Mouse (Mus musculus) adrenal gland, postnatal 10 days (tissue): ENCODE results near the gene Haus5. TPM values are rescaled to one million over a fixed set of nuclear protein-coding genes. Genes with fewer than 3 reads are reported as not detected.

Experiments used
- DNase-seq: peaks from one replicate; pipeline ENCODE4 v3.0.0; 2021; ENCODE audit warnings: mixed read lengths
- long read RNA-seq, 2 experiments: library from polyadenylated mRNA; stranded (forward); transcript quantifications; one replicate each; pipeline ENCODE4 v2.0.0; 2021
- total RNA-seq, 2 experiments: library from RNA; stranded (reverse); gene quantifications; 2 replicates each; pipeline ENCODE4 v1.2.3; 2021

Haus5 gene
- 10 to 100 TPM; 10.5 to 12.4 TPM for total RNA-seq
- long read RNA-seq, experiment 1, transcript Haus5-201 (19 exons, 2,187 nt): major isoform, 15 of 30 reads
- long read RNA-seq, experiment 1, partial matches to known transcripts: 6 of 30 reads
- long read RNA-seq, experiment 1, other reads (novel, unspliced or antisense): 9 of 30 reads
- long read RNA-seq, experiment 2, partial matches to known transcripts: 3 of 13 reads
- long read RNA-seq, experiment 2, other reads (novel, unspliced or antisense): 6 of 13 reads

DNA sequence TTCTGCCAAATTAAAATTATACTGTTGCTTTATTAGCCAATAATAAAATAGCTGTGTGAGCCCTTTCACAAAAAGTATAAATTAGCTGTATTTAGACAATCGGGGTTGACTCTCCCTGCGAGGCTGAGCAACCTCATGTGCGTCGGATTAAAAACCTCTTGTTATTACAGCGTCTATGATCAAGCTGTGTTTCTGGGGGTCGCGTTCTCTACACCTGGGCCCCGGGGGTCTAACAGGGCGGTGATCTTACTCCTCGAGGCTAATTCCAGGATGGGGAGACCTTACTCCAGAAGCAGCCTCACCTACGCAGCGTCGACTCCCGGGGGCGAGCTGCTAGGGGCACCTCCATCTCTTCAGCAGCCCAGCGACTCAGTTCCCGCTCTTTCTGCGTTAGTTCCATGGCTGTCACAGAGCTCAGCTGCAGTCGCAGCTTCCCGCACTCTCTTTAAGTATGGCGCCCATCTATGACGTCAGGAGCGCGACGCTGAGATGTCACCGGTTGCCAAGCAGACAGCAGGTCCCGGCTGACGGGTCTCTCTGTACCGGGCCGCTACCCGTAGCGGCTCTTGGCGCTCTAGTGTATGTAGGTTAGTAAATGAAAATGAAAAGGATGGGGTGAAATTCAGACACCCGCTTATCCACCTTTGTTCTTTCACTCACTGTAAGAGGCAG is at the start of gene Haus5:
Haus5 (minus strand) TSS at position 466 of the 672 bp plus-strand sequence.
- DNase-seq: peak; percentile 95

DNA sequence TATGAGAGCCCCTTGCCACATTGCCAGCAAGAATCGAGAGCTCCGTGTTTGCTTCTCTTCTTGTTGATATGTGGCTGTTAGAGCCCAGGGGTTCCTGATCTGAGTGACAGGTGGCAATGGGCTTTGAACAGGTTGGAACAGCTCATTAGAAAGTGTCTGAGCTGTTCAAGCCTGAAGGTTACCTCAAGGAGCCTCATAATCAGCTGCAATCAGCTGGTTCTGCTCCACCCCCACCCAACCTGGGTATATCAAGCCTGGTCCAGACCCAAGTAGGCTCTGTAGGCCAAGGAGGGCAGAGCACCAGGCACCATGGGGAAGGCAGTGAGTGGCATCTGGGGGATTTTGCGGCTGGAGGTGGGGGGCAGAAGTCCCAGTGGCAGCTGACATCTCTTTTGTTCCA is 47.1 kb upstream of the Haus5 start, which contains the start of gene Atp4a:
Atp4a (plus strand) TSS at position 268 of the 400 bp plus-strand sequence.
- no peak for DNase-seq

DNA sequence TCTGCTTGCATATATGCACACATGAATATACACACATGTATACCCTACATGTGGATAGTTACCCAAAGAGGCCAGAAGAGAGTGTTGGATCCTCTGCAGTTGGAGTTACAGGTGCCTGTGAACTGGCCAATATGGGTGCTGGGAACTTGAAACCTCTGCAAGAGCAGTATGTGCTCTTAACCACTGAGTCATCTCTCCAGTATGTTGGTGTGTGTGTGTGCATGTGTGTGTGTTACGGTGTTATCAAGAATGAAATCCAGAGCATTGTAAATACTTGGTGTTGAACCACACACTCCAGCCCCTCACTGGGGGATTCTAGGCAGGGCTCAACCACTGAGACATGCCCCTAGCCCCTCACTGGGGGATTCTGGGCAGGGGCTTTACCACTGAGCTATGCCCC is 42.6 kb upstream of the Haus5 start:
- no peak for DNase-seq

DNA sequence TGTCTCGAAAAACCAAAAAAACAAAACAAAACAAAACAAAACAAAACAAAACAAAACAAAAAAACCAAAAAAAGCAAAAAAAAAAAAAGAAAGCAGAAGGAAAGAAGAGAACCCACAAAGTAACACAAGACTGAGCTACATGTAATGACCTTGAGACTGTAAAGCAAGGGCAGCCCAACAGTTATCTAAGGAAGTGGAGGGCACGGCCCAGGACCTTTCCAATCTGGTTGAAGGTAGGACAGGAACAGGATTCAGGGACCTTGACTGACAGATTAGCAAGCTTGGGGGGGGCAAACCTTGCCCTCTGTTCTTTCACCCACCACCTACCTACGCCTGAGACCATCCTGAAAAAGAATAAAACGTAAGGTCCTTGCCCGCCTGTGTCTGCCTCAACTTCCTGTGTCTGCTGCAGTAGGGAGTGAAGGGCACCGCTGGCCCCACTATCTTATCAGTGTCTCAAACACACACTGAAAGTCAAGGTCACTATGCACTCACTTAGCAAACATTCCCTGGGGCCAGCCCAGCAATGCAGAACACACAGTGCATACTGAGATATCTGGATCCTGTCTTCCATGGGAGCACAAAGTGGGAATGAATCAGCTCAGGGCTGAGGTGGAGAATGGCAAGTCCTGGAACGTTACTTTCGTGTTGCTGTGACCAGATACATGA is 41.6 kb upstream of the Haus5 start:
- DNase-seq: peak; percentile 62

DNA sequence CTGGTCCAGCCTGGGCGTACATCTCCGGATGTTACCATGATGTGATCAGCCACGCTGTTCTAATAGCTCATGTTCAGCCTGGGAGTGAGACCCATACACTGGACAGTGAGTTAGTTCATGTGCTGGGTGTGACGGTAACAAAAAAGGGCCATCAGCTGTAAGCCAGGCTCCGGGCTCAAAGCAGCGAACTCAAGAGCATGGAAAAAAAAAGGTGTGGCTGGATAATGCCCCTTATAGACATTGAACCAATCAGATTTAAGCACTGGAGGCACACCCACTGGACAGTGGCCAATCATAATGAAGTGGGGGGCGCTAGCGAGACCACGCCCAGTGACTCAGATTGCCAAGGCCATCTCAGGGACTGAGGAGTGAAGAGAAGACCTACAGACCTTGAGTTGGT is 33.8 kb upstream of the Haus5 start, which contains the start of gene 2200002J24Rik:
2200002J24Rik (plus strand) TSS at position 338 of the 400 bp plus-strand sequence.
- DNase-seq: peak; percentile 83

DNA sequence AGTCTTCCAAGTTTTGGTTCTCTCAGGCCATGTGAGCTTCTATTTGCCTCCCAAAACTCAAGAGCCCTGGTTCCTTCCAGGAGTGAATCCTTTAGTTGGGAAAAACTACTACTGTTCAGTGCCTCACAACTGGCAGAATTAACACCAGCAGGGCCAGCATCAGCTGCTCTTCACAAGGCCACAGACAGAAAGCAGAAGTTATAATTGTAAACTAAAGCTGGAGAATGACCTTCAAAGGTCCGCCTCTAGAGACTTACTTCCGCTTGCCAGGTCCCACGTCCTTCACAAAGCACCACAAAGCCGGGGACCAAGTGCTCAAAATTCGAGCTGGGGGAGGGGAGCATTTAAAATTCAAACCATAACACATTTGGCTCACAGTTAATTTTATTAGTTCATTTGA is 33.3 kb upstream of the Haus5 start:
- DNase-seq: peak; percentile 28

DNA sequence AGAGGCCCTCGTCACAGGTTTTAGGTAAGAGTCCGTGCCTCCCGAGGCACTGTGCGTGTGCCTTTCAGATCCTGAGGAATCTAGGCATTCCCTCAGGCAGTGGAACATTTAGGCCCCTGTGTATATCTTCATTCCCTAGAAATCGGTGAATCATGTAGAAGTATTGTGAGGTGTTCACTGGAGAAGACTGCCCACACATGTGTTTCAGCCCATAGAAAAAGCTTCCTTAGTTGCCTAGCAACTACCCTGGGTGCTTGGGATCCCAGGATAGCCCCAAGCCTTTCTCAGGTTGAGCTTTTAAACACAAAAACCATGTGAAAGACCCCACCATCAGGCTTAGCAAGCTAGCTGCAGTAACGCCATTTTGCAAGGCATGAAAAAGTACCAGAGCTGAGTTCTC is 23.5 kb upstream of the Haus5 start:
- no peak for DNase-seq

DNA sequence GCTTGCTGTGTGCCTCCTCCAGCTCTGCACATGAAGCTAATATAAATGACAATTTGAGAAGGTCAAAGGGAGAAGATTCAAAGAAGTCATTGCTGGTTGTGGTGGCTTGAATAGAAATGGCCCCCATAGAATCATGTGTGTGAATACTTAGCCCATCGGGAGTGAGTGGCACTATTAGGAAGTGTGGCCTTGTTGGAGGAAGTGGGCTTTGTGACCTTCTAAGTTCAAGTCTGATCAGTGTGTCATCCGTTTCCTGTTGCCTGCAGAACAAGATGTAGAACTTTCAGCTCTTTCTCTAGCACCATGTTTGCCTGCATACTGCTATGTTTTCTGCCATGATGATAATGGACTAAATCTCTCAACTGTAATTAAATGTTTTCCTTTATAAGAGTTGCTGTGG is 18.6 kb upstream of the Haus5 start:
- no peak for DNase-seq

DNA sequence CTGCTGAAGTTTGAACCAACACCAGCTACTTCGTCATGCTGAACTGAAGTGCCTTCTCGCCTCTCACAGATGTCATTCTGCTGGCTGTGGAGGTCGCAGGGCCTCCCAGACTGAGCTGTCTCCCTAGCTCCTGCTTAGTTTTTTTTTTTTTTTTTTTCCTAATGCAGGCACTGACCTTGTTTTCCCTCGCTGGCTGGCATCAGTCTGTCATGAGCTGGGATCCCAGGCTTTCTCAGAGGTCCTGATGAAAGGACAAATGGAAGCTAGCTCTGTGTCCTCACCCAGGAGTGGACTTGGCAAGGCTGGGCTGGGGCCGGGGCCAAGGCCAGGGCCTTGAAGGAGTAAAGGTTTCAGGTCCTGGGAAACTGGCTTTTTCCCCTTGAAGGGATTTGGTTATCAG is 17.1 kb upstream of the Haus5 start:
- peak; percentile 44 for DNase-seq

DNA sequence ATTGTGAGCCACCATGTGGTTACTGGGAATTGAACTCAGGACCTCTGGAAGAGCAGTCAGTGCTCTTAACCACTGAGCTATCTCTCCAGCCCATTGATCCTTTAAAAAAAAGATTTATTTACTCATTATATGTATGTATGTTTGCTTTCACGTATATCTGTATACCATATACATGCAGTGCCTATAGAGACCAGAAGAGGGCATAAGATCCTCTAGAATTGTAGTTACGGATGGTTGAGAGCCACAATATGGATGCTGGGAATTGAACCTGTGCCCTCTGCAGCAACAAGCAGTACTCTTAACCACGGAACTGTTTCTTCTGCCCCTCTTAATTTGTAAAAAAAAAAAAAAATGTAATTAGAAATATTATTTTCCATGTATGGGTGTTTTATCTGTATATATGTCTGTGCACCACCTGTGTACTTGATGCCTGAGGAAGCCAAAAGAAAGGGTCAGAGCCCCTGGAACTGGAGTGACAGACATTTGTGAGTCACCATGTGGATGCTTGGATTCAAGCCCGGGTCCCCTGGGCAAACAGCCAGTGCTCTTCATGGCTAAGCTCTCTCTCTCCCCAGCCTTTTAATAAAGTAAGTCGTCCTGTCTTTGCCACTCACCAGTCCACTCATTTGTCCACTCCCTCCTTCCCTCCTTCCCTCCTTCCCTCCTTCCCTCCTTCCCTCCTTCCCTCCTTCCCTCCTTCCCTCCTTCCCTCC is 13.6 kb upstream of the Haus5 start:
- DNase-seq: peak; percentile 89

DNA sequence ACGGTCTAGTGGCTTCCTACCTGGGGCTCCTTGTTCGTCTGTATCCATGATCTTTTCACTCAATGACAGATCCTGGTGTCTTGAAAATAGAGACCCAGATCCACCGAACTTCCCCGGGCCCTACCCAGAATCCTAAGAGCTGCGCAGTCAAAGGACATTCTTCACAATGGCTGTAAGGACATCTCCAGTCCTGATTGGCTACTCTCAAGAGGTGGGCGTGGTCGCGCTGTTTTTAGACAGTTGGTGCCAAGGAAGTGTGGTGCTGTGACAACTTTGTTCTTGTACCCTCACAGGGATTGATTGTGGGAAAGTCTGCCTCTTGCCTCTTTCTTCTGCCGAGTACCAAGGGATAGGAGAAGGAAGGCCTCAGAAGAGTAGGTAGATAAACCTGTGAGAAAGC is 6.7 kb upstream of the Haus5 start, which contains the start of gene Pmis2:
Pmis2 (minus strand) TSS at position 126 of the 400 bp plus-strand sequence.
- no peak for DNase-seq

DNA sequence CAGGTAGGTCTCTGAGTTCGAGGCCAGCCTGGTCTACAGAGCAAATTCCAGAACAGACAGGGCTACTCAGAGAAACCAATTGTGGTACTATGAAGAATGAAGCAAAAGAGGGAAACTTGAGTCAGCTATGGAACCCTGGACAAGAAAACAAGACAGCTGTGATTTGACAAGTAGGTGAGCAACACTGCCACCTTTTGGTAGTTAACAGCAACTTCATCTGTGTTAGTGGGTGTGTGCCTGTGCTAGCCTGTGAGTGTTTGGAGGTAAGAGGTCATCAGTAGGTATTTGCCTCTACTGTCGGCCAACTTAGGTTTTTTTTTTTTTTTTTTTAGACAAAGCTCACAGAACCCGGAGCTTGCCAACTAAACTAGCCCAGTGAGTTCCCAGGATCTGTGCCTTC is 4.4 kb upstream of the Haus5 start:
- DNase-seq: peak; percentile 9

DNA sequence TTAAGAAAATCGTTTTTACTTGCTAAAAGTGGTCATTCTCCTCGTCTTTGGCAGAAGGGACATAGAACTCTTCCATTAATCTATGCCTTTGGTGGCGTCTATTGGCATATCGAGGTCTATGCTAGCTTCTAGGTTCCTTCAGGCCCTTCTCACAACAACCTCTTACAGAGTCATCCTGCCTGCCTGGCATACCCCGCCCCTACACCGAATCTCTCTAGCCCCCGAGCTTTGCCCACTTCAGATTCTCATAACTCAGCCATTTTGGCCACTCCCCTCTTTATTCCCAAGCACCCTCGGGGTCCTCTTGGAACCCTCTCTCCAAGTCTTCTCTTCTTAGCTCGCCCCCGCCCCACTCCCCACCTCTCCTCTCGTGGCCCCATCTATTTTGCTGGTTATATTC is 527 bp upstream of the Haus5 start:
- peak; percentile 17 for DNase-seq

DNA sequence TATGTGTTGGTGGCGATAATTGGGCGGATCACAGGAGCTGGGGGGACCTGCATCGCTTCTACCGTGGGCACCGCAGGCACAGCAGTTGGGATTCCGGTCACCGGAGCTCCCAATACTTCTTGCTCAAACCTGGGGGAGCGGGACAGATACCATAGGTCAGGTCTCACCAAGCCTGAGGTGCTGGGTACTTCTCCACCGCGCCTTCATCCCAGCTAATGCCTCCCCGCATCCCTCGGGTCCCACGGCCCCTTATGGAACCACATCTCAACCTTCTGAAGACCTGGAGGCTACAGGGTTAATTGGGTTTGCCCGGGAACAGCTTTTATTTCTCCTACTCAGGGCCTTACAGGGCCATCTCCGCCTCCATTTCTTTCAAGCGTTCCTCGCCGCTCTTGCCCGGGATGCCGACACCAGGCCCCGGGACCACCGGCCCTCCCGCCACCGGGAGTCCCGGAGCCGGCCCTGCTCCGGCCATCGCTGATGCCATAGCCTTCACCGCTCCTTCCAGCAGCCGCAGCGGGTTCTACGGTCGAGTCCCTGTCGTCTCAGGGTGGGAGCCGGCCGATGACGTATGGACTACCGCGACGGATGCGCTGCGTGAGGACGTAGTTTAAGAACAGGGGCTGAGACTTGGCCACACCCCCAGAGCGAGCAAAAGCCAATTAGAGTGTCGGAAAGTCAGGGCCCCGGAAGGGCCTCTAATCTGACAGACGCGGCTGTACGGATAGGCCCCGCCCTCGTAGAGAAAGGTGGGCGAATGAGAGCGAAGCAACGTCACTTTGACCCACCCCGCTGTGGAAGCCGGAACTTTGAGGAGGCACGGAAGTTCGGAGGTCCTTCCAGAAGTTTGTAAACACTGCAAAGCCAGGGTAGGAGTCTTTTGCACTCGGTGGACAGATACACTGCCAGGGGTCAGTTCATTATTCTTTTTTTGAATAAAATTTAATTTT is 14.9 kb downstream of the Haus5 start, which contains the start of gene Rbm42:
Rbm42 (minus strand) TSS at position 727 of the 950 bp plus-strand sequence.
- DNase-seq: peak; percentile 98

DNA sequence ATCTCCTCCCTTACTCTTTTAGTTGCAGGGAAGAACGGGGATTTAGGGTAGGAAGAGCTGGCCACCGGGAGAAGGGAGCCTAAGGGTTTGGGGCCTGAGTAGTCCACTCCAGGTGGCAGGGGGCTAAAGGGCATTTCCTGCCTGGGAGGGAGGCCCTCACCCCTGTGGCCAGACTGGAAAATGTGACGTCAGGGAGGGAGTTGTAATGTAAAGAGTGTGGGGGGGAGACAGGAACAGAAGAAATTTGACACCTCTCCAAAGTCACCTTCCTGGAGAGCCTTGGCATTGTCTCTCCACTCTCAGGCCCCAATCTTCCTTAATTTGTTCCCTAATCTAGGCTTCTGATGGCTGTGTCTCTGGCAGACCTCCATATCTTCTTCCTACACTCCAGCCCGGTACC is 25.7 kb downstream of the Haus5 start:
- DNase-seq: no peak

DNA sequence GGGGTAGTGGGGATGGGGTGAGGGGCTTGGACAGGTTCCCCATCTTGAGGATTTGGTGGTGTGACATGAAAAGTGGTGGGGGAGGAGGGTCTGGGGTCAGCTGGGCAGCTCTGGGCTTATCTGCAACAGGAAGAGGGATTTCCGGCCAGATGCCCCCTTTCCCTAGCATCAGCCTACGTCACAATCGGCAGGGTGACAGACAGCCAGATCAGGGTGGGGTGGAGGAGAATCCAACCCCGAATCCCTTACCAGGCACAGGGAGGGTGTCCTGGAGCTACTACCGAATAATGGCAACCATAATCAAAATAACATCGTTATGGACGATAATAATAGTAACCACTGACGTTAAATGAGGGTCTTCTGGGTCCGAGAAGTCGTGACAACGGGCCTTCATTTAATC is 28.4 kb downstream of the Haus5 start:
- DNase-seq: no peak

DNA sequence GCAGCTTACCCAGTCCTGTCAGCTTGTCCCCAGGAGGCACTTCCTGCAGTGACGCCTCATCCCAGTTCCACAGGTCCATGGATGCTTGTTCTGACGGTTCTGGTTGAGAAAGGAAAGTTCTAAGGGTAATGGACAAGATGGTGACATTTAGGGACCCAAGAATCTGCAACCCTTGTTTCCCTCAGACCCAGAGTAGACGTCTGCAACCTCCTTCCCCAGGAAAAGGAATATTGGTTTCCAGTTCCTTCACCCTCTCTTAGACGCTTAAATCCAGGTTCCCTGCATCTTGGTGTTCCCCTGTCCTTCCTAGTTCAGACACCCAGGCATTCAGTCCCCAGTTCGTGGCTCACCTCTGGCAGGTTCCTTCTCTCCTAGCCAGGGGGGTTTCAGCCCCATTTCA is 29.0 kb downstream of the Haus5 start, which contains the start of gene Etv2:
Etv2 (minus strand) TSS at position 101 of the 400 bp plus-strand sequence.
- no peak for DNase-seq

DNA sequence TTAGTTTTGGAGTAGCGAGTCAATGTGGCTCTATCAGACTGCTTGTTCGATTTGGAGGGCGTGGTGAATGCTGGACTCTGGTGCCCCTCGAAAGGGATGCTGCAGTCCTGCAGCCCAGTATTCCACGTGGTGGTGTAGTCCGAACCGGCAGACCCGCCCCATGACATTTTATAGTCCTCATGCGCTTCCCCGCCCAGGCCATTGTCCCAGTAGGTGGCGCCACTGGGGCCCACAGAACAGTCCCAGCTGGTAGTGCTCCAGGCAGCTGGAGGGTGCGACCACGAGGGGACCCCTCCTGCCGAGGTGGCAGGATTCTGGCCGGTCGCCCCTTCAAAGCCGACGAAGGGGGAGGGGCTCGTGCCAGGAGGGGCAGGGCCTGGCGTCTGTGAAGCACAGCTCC is 30.2 kb downstream of the Haus5 start:
- DNase-seq: peak; percentile 71

DNA sequence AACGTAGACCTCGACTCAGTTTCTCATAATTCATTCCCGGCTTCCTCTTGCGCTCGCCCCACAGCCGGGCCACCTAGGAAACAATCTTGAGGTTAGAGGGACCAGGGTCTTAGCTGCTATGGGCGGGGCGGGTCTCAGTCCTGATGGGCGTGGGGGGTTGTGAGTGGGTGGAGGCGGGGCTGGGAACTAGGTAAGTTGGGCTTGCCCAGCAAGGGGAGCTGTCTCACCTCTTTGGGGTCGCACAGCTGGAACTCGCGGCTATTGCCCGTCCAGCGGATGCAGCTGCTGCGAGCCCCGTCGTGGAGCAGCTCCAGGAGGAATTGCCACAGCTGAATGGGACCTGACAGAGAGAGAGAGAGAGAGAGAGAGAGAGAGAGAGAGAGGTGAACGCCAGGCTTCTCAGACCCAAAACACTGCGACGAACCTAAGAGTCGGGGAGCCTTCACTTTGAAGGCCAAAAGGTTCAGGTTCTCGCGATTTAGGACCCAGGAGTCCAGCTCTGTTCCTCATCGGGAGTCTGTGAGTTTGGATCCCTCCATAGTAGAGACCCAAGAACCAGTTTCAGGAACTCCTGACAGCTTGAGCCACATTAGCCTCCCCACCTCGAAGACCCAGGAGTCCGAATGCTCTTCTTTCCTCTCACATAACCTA is 30.9 kb downstream of the Haus5 start:
- no peak for DNase-seq

DNA sequence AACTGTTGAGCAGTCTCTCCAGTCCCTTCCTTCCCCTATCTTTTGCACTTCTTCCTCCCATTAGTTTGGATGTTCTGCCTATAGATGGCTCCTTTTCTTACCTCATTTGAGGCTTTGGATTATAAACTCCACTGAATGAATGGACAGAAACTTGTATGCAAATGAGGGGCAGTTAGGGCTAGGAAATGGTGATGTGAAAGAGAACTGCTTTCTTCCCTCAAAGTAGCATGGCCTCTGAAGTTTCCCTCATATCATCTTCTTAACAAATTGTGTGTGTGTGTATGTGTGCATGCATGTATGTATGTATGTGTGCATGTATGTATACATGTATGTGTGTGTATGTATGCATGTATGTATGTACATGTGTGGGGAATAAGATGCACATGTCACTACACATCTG is 35.8 kb downstream of the Haus5 start:
- DNase-seq: no peak

DNA sequence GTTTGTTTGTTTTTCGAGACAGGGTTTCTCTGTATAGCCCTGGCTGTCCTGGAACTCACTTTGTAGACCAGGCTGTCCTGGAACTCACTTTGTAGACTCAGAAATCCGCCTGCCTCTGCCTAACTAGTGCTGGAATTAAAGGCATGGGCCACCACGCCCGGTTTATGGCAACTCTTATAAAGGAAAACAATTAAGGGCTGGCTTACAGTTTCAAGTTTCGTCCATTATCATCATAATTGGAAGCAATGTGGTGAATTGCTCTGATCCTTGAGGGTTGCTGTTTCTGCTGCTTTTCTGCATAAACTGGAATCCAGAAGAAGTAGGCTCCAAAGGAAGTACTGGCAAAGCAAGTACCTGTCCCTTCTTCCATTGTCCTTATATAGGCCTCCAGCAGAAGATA is 38.1 kb downstream of the Haus5 start:
- no peak for DNase-seq
